Mouse (Mus musculus) hindbrain, embryonic 13.5 days (tissue): ENCODE results near the gene Tubal3. TPM values are rescaled to one million over a fixed set of nuclear protein-coding genes. Genes with fewer than 3 reads are reported as not detected.
"Not testable (repeated sequence)": the region's sequence is repeated elsewhere in the genome, so short reads cannot be mapped to it uniquely, and the experiment has no call there.

Experiments
- ATAC-seq: fragments of 200-750 bp; cut with Nextera tagmentation; 2 replicates; pipeline ENCODE4 v1.8.0; 2017; ENCODE audit warnings: moderate TSS enrichment; ENCODE audit not compliant: low FRiP score
- H3K27ac ChIP-seq: fragments of 300-500 bp; sonication (generic); 2 replicates; pipeline ENCODE4 v1.5.1; 2015; ENCODE audit warnings: inconsistent platforms, mild to moderate bottlenecking, moderate library complexity
- H3K27me3 ChIP-seq: fragments of 300-500 bp; sonication (generic); 2 replicates; pipeline ENCODE4 v1.6.1; 2015; ENCODE audit warnings: mild to moderate bottlenecking, inconsistent platforms
- H3K36me3 ChIP-seq: fragments of 300-500 bp; sonication (generic); 2 replicates; pipeline ENCODE4 v1.6.1; 2015; ENCODE audit warnings: mild to moderate bottlenecking, inconsistent platforms
- H3K4me1 ChIP-seq: fragments of 300-500 bp; sonication (generic); replicated peaks from 2 replicates; pipeline ENCODE4 v1.6.1; 2015; ENCODE audit warnings: inconsistent platforms
- H3K4me2 ChIP-seq: fragments of 300-500 bp; sonication (generic); 2 replicates; pipeline ENCODE4 v1.6.1; 2015; ENCODE audit warnings: inconsistent platforms, mild to moderate bottlenecking, moderate library complexity
- H3K4me3 ChIP-seq: fragments of 300-500 bp; sonication (generic); 2 replicates; pipeline ENCODE4 v1.5.1; 2015; ENCODE audit warnings: mild to moderate bottlenecking, inconsistent platforms
- H3K9ac ChIP-seq: fragments of 300-500 bp; sonication (generic); 2 replicates; pipeline ENCODE4 v1.6.1; 2015; ENCODE audit warnings: mild to moderate bottlenecking, inconsistent platforms
- H3K9me3 ChIP-seq: fragments of 300-500 bp; sonication (generic); 2 replicates; pipeline ENCODE4 v1.6.1; 2016; ENCODE audit warnings: inconsistent platforms
- WGBS: fragments of 180-500 bp; shearing (Covaris S2); methylation state at CpG from one replicate; pipeline ENCODE4 v1.1.7; 2015; 5-methylcytosine and 5-hydroxymethylcytosine counted together
- polyA plus RNA-seq: library from polyadenylated mRNA; unstranded; fragments of >200 nt; fragmentation: Nextera tagmentation; extraction: Ambion mirVana; gene quantifications from 2 replicates; pipeline ENCODE4 v1.2.1, GENCODE M21; 2015

Gene Tubal3
- polyA plus RNA-seq, 1 experiment from 2014 or later, result not detected

DNA sequence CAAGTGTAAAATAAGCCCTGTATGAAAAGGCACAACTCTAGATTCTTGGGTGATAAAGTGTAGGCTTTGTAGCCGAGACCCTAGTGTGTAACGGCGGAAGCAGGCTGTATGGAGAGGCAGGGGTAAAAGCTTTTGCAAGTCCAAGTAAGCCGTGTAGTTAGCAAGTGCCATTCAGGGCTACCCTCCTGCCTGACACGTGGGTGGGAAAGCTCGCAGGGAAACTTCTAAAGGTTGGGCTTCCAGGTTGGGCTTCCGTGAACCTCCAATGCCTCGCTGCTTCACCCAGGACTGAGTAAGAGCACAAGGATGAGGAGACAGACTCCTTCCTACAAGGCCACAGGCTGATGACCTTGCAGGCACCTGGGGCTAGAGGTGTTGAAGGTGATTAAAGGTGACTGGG, 23.5 kb upstream of the Tubal3 start:
- 78% methylated on average over 8 of the region's 8 CpGs for WGBS
- ATAC-seq, result no peak
- no peak overlapping the region for H3K9ac ChIP-seq
- no peaks in the 10 kb centered on the region for H3K9me3 ChIP-seq
- no peak overlapping the region for H3K4me2 ChIP-seq
- H3K36me3 ChIP-seq, result no peaks in the 10 kb centered on the region
- H3K4me1 ChIP-seq, result no peaks in the 10 kb centered on the region
- H3K27me3 ChIP-seq, result peaks cover 15% of the 10 kb centered on the region
- no peak overlapping the region for H3K27ac ChIP-seq
- H3K4me3 ChIP-seq, result no peak overlapping the region

DNA sequence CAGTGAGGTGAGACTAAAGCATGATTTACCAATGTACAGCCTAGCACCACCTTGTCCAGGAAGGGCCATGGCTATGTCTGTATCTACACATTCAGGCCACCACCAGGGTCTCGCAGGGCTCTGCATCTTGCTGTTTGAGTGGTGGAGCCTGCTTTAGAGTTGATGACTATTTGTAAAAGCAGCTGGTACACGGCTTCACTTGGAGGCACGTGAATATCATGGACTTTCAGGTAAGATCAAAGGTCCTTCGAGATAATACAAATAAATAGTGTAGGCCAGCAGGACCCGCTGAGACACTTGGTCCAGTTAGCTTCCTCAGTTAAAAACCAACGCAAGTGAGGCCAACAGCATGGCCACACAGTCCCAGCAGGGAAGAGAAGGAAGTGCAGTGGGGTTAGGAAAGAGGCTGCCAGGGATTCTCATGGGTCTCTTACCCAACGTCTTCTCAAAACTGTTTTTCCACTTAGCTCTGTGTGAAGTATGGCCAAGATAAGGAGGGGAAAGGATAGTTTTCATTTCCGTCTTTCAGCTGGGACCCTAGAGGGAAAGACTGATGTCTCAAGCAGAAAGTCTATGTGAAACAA, 22.6 kb upstream of the Tubal3 start:
- Histone ChIP-seq H3K27me3 (peaks cover 15% of the 10 kb centered on the region), H3K4me1 (no peaks in the 10 kb centered on the region), H3K9me3 (no peaks in the 10 kb centered on the region), H3K9ac (no peak overlapping the region), H3K4me2 (no peak overlapping the region), H3K4me3 (no peak overlapping the region), H3K36me3 (no peaks in the 10 kb centered on the region), H3K27ac (no peak overlapping the region)
- ATAC-seq, result no peak
- WGBS, result 87% methylated on average over 8 of the region's 8 CpGs

DNA sequence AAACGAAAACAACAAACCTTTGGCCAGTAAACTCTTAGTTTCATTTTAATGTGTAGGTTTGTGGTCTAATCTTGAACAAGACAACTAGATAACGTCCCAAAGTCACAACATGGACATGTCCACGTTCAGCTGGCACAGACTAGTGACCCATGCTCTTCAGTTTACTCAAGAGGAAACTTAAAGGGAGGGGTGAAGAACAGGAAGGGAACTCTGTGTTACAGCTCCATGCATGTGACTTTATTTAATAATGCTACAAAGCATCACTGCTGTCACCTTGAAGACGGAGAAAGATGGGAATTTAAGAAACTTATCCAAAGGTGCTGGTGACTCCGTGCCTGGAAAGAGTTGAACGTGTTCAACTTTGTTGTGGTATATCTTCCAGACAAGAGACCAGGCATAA, 22.0 kb upstream of the Tubal3 start:
- 92% methylated on average over 6 of the region's 6 CpGs for WGBS
- H3K9ac ChIP-seq, result no peak overlapping the region
- H3K27me3 ChIP-seq, result peaks cover 15% of the 10 kb centered on the region
- H3K4me2 ChIP-seq, result no peak overlapping the region
- no peak overlapping the region for H3K27ac ChIP-seq
- H3K9me3 ChIP-seq, result no peaks in the 10 kb centered on the region
- no peaks in the 10 kb centered on the region for H3K4me1 ChIP-seq
- no peaks in the 10 kb centered on the region for H3K36me3 ChIP-seq
- ATAC-seq, result no peak
- no peak overlapping the region for H3K4me3 ChIP-seq

DNA sequence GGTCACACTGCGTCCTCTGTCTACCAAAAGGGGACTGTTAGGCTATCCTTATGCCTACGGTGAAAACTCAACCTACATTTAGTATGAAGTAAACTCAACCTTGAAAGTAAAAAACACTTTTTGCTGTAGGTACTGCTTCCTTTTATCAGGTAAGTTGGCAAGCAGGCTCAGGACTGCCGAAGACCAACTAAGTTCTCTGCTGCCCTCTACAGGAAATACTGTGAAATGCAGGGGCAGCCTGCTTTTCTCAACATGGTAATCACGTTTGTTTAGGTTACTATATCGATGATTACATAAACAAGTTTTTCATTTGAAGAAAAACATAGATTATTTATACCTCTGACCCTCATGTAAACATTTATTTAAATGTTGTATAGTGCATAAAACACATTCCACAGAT, 21.2 kb upstream of the Tubal3 start:
- no peak overlapping the region for H3K27ac ChIP-seq
- no peak overlapping the region for H3K4me3 ChIP-seq
- no peak overlapping the region for H3K4me2 ChIP-seq
- peaks cover 15% of the 10 kb centered on the region for H3K27me3 ChIP-seq
- WGBS, result 40% methylated on average over 5 of the region's 5 CpGs
- no peak for ATAC-seq
- H3K4me1 ChIP-seq, result no peaks in the 10 kb centered on the region
- no peaks in the 10 kb centered on the region for H3K36me3 ChIP-seq
- no peaks in the 10 kb centered on the region for H3K9me3 ChIP-seq
- no peak overlapping the region for H3K9ac ChIP-seq

DNA sequence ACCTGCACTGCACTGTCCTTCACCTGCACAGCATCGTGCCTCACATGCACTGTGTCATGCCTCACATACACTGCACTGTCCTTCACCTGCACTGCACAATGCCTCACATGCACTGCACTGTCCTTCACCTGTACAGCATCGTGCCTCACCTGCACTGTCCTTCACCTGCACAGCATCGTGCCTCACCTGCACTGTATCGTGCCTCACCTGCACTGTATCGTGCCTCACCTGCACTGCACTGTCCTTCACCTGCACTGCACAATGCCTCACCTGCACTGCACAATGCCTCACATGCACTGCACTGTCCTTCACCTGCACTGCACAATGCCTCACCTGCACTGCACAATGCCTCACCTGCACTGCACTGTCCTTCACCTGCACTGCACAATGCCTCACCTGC, 19.9 kb upstream of the Tubal3 start:
- H3K9me3 ChIP-seq, ATAC-seq, H3K9ac ChIP-seq, H3K27me3 ChIP-seq, H3K4me1 ChIP-seq, H3K27ac ChIP-seq, H3K4me2 ChIP-seq, H3K36me3 ChIP-seq, H3K4me3 ChIP-seq: not testable (repeated sequence)
- 96% methylated on average over 5 of the region's 5 CpGs for WGBS

DNA sequence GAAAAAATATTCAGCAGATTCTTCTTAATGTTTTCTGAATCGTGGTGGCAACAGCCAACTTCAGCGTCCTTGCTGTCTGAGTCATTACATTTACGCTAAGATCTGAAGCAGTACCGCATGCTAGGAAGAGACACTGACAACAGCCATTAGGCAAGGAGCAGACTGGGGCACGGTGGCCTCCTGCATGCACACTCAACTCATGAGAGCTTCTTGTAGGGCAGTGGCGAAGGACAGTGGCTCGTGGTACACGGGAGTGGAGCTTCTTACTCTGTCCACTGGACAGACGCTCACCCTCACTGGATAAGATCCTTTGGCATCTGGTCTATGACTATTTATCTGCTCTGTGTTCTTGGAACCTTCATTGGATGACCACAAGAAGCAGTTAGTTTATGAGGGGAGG, 18.8 kb upstream of the Tubal3 start:
- Histone ChIP-seq H3K27me3 (0 out of 2 replicates have a peak, but pooled peaks cover 4% of the 10 kb centered on the region), H3K4me1 (no peaks in the 10 kb centered on the region), H3K9ac (no peak overlapping the region), H3K4me3 (no peak overlapping the region), H3K27ac (no peak overlapping the region), H3K4me2 (no peak overlapping the region), H3K9me3 (no peaks in the 10 kb centered on the region), H3K36me3 (no peaks in the 10 kb centered on the region)
- no peak for ATAC-seq
- 95% methylated on average over 9 of the region's 9 CpGs for WGBS

DNA sequence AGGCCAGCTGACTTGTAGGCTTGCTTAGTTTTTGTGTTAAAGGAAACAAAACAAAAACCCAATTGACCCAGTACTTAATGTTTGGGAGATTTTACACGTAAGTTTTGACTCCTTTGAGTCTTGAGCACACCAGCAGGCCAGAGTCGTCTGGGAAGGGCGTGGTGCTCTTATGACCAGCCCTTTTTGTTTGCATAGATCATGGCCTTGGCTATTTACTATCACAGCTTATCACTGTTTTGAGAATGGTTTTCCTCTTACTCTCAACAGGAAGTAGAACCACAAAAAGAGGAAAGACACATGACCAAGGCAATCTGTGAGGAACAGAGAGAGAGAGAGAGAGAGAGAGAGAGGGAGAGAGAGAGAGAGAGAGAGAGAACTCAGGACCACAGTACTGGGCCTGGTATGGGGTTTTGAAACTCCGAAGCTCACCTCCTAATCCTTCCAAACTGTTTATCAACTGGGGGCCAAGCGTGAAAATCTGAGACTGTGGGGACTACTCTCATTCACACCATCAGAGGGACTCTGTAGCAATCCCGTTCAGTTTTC, 10.8 kb upstream of the Tubal3 start:
- Histone ChIP-seq H3K27me3 (no peaks in the 10 kb centered on the region), H3K27ac (no peak overlapping the region), H3K4me2 (no peak overlapping the region), H3K9me3 (no peaks in the 10 kb centered on the region), H3K4me3 (no peak overlapping the region), H3K36me3 (no peaks in the 10 kb centered on the region), H3K4me1 (no peaks in the 10 kb centered on the region), H3K9ac (no peak overlapping the region)
- WGBS, result 91% methylated on average over 6 of the region's 6 CpGs
- ATAC-seq, result no peak

DNA sequence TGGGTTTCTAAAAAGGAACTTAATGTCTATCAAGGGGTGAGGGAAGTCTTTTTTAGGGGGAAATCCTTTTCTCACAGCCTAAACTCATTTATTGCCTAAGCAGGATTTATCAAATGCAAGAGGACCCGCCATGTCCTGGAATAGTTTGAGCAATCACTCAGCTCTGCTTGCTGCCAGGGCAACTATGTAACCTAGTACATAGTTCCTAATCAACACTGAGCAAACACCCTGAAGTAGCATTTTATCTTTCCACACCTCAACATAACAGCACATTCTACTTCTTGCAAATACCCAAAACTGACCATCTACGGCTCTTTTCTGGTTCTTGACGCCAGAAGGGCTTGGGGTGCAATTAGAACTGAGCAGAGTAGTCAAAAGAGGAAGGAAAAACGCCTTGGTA, 9.8 kb upstream of the Tubal3 start:
- no peak overlapping the region for H3K9ac ChIP-seq
- no peak for ATAC-seq
- H3K4me2 ChIP-seq, result no peak overlapping the region
- no peaks in the 10 kb centered on the region for H3K27me3 ChIP-seq
- H3K27ac ChIP-seq, result no peak overlapping the region
- no peak overlapping the region for H3K4me3 ChIP-seq
- no peaks in the 10 kb centered on the region for H3K4me1 ChIP-seq
- no peaks in the 10 kb centered on the region for H3K36me3 ChIP-seq
- WGBS, result 93% methylated on average over 4 of the region's 4 CpGs
- no peaks in the 10 kb centered on the region for H3K9me3 ChIP-seq

DNA sequence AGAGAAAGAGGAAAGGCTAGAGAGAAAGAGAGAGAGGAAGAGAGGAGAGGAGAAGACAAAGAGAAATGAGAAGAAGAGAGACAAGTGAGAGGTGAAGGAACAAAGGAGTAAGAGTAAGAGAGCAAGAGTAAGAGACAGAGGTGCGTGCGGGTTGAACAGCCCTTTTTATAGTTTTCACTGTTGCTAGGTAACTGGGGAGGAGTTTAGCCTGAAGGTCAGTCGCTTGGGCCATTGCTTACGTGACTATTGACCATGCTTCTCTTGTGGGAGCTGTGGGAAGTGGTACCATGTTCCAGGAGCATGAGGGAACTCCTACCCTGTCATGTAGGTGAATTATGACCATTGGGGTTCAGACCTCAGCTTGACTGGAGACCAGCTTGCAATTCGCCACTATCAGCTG, 7.7 kb upstream of the Tubal3 start:
- H3K27me3 ChIP-seq, result no peaks in the 10 kb centered on the region
- no peak overlapping the region for H3K4me2 ChIP-seq
- H3K9ac ChIP-seq, result no peak overlapping the region
- 79% methylated on average over 5 of the region's 5 CpGs for WGBS
- no peaks in the 10 kb centered on the region for H3K4me1 ChIP-seq
- no peak overlapping the region for H3K27ac ChIP-seq
- ATAC-seq, result no peak
- H3K9me3 ChIP-seq, result no peaks in the 10 kb centered on the region
- no peak overlapping the region for H3K4me3 ChIP-seq
- no peaks in the 10 kb centered on the region for H3K36me3 ChIP-seq

DNA sequence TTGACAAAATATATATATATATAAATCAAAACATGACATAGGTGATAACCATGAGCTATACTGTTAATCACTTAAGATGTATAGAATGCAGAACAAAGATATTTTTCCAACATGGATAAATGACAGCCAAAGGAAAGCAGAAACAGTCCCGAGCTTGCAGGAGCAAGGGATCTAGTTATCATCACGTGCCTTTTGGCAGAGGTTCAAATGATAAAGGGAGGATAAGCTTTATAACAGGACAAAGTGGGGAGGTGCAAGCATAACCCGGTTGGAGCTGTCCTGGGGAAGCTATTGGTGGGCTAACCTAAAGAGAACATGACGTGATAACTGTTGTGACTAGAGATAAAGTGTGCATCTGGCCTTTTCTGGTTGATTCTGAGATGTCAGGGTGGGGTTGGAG, 4.6 kb upstream of the Tubal3 start:
- H3K27ac ChIP-seq, result no peak overlapping the region
- ATAC-seq, result no peak
- H3K9me3 ChIP-seq, result no peaks in the 10 kb centered on the region
- no peaks in the 10 kb centered on the region for H3K27me3 ChIP-seq
- H3K36me3 ChIP-seq, result no peaks in the 10 kb centered on the region
- no peak overlapping the region for H3K4me3 ChIP-seq
- H3K4me2 ChIP-seq, result no peak overlapping the region
- peaks cover 10% of the 10 kb centered on the region for H3K4me1 ChIP-seq
- 91% methylated on average over 4 of the region's 4 CpGs for WGBS
- H3K9ac ChIP-seq, result no peak overlapping the region

DNA sequence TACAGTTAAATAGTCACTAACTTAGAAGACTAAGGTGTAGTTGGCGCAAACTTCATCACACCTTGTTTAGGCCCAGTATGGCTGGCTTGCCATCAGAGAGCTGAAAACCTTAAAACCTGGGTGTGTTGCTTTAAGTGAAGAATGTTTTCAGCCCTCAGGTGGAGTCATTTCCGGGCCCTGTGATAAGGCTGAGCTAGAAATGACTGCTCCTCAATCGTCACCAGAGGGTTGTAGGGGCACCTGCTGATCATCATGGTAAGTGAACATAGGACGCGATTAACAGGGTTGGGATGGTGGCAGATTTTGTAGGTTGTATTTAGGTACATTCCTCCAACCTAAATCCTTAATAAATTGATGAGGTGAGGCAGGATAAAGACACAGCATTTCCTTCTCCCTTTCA, 6.4 kb downstream of the Tubal3 start:
- H3K27me3 ChIP-seq, result no peaks in the 10 kb centered on the region
- H3K36me3 ChIP-seq, result no peaks in the 10 kb centered on the region
- no peak overlapping the region for H3K4me2 ChIP-seq
- ATAC-seq, result no peak
- H3K9ac ChIP-seq, result no peak overlapping the region
- H3K4me3 ChIP-seq, result no peak overlapping the region
- no peaks in the 10 kb centered on the region for H3K9me3 ChIP-seq
- WGBS, result 89% methylated on average over 5 of the region's 5 CpGs
- H3K27ac ChIP-seq, result no peak overlapping the region
- H3K4me1 ChIP-seq, result no peaks in the 10 kb centered on the region

DNA sequence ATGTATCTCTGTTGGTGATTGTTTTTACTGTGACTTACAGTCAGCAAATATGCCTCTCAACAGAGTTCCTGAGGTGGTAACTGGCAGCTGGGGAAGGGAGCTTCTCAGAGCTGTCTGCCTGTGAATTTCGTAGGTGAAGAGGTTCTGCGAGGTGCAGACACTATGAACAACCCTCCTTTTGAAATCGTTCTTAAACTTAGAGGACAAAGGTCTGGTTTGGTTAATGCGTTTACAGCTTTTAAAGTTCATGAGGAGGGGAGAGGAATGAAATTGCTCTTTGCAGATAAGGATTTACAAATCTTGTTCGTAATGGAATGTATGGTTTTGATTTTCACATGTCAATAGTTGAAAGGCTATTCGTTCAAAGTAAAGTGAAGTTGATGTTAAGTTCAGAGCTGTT, 7.6 kb downstream of the Tubal3 start:
- no peak overlapping the region for H3K4me2 ChIP-seq
- H3K27me3 ChIP-seq, result no peaks in the 10 kb centered on the region
- no peaks in the 10 kb centered on the region for H3K4me1 ChIP-seq
- no peak overlapping the region for H3K4me3 ChIP-seq
- no peaks in the 10 kb centered on the region for H3K9me3 ChIP-seq
- ATAC-seq, result no peak
- H3K9ac ChIP-seq, result no peak overlapping the region
- H3K27ac ChIP-seq, result no peak overlapping the region
- WGBS, result 90% methylated on average over 6 of the region's 6 CpGs
- no peaks in the 10 kb centered on the region for H3K36me3 ChIP-seq

DNA sequence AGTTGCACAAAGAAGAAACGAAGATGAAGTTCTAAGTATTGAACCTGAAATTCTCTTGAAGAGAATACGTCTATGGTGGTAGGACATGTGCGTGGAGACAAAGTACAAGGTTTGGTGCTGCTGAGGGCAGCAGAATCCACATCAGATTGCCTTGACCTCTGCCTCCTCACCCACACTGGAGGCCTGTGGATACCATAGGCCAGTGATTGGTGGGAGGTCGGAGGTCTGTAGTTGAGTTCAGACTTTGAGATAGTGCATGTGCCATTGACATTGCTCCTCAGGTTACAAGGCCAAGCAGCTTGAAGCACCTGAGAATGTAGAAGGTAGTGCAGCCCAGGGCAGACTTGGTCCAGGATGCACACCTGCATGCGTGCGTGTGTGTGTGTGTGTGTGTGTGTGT, 8.0 kb downstream of the Tubal3 start:
- no peak for ATAC-seq
- no peak overlapping the region for H3K9ac ChIP-seq
- 89% methylated on average over 6 of the region's 6 CpGs for WGBS

More for the DNA sequence above, 8.0 kb downstream of the Tubal3 start:
- no peak overlapping the region for H3K4me2 ChIP-seq
- no peaks in the 10 kb centered on the region for H3K36me3 ChIP-seq
- H3K9me3 ChIP-seq, result no peaks in the 10 kb centered on the region
- no peak overlapping the region for H3K27ac ChIP-seq
- no peaks in the 10 kb centered on the region for H3K27me3 ChIP-seq
- no peaks in the 10 kb centered on the region for H3K4me1 ChIP-seq
- H3K4me3 ChIP-seq, result no peak overlapping the region
